Mouse (Mus musculus) gastrocnemius, postnatal 36 days (tissue): ENCODE data around the gene Atg16l2. TPM values are rescaled to one million over a fixed set of nuclear protein-coding genes. Genes with fewer than 3 reads are reported as not detected.

Source experiments
- DNase-seq, 2 experiments: peaks; one replicate each; pipeline ENCODE4 v3.0.0; 2022
- intact Hi-C: fragments of 180-260 bp; cut with DNase I; formaldehyde crosslinking; loops from one replicate; pipeline ENCODE4 v1.15.1; 2025
- total RNA-seq, 2 experiments: library from RNA; stranded (reverse); gene quantifications; 2 replicates each; pipeline ENCODE4 v1.2.3; 2021

Gene Atg16l2
- total RNA-seq, 2 experiments from 2014 or later, result 6.0 to 6.4 TPM

DNA sequence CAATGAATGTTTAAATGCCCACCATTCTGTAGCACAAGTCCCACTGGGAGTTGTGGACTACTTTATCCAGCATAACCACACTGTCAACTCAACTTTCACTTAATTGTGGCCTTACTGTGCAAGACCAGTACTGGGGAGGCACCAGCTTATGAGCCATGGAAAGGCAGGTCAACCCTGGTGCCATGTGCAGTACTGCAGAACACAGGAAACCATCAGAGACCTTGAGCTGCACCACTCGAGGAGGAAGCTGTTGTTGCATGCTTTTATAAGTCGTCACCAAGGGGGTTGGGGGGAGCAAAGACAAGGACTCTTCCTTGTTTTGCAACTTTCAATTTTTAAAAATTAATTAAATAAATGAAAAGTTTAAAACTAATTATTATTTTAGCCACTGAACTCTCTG is 49.0 kb downstream of the Atg16l2 start:
- intact Hi-C loops, result no loop called here

DNA sequence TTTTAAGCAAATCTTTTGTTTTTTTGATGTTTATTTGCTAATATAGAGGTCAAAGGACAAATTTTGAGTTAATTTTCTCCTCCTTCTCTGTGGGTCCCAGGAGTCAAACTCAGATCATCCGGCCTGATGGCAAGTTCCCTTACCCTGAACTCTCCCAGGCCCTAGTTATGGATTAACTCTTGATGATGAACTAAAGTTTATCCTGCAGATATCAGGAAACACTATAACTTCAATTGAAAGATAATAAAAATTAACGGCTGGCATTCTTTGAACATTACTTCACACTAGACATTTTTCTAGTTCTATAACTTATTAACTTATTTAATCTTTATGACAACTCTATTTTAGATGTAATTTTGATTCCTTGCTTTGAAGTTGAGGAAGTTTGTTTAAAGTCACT is 52.9 kb downstream of the Atg16l2 start:
- intact Hi-C loops, result no loop called here
- no peak for DNase-seq

More for the DNA sequence above, 49.0 kb downstream of the Atg16l2 start:
- no peak for DNase-seq

DNA sequence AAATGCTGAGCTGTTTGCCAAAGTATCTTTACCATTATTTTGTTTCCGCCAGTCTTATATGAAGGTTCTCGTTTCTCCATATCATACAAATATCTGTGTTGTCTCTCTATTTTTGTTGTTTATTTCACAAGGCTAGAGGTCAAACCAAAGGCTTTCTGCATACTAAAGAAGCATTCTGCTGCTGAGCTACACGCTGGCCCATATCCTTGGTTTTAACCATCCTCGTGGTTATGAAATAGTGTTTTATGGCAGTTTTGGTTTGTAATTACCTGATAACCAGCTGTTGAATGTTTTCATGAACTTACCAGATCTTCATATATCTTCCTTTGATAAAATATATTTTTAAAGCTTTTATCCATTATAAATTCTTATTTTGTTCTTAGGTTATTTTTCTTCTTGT is 53.3 kb downstream of the Atg16l2 start:
- DNase-seq, result no peak
- intact Hi-C loops, result no loop called here

DNA sequence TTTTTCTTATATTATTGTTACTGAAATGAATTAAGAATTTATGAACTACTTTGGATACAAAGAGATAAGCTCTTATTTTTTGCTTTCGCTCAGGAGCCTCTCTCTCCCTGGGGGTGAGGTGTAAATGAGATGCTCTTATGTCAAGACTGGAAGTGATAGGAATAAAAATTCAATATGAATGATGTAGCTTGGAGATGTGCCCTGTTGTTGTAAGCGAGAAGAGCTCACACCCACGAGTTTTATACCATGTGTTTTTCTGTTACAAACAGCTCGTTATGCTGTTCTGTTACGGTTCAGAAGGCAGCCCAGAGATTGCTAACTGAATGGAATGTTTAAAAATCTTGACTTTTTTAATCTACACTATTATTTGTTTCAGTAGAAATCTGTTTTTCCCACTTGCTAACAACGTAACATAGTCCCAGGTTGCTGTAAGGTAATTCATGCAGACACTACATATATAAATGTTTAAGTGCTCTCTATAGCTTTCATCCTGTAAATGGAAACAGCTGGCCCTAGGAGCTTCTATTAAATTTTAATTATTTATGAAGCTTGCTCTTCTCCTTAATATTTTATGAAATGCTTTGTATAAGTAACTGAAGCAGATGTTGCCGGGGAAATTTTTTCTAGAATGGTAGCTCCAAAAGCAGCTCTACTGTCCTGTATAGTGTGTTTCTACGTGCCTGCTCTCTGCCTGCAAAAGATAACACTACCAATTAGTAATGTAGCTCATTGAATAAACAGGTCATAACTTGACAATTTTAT is 65.2 kb downstream of the Atg16l2 start:
- DNase-seq, result no peak
- intact Hi-C loops, result loop anchor here (10.0 kb wide), 1 partner anchor 252 kb away; no protein-coding TSS in a partner anchor

DNA sequence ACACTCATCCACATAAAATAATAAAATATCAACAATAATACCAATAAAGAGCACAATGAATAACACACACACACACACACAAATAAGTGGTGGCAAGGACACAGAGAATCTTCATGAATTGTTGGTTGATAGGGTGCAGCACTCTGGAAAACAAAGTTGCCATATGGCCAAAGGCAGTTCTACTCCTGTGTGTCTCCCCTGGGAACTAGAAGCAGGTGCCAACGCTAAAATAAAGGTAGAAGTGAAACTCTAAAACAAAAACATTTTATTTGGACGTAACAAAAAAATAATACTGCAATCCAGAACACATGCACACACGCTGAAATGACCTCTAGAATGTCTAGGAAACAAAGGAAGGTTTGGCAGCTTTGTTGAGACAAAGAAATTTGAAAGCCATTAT is 69.3 kb downstream of the Atg16l2 start:
- DNase-seq, result no peak
- intact Hi-C loops, result loop anchor here (5.0 to 10.0 kb wide), 2 partner anchors 55 to 248 kb away; no protein-coding TSS in a partner anchor

DNA sequence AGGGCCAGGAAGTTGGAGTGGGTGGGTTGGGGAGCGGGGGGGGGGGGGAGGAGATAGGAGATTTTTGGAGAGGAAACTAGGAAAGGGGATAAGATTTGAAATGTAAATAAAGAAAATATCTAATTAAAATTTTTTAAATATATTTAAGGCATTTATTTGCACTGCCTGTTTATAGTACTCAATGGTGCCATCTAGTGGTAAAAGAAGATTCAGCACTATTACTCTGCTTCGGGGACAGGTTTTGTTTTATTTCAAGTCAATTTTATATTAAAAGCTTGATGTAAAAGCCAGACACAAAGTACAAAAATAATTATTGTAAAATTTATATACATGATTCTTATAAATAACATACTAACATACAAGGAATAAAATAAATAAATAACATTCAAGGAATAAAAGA is 70.6 kb downstream of the Atg16l2 start:
- no peak for DNase-seq
- intact Hi-C loops, result loop anchor here (5.0 to 10.0 kb wide), 2 partner anchors 56 to 247 kb away; no protein-coding TSS in a partner anchor

DNA sequence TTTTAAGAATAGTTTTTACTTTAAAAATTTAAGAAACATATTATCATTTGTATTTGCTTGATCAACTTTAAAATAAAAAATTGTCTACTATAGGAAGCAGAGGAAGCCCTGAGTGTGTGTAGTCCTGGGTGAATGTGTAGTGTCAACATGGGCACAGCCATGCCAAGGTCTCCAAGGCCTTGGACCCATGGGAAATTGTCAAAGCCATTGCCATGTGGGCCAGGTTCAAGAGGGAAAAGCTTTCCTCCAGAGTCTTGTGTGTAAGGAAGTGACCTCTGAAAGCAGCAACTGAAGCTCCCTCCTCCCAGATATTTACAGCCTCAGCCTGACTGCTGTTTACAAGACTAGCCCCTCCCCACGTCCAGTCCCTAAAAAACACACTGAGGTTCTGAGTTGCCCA is 72.7 kb downstream of the Atg16l2 start:
- DNase-seq, result no peak
- intact Hi-C loops, result no loop called here

DNA sequence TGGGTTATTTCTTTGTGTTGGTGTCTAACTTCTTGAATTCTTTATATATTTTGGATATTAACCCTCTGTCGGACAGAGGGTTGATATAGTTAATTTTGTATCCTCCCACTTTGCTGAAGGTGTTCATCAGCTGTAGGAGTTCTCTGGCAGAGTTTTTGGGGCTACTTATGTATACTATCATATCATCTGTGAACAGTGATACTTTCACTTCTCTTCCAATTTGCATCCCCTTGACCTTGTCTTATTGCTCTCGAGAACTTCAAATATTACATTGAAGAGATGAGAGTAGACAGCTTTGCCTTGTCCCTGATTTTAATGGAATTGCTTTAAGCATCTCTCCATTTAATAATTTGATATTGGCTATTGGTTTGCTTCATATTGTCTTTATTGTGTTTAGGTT is 78.5 kb downstream of the Atg16l2 start:
- intact Hi-C loops, result no loop called here

DNA sequence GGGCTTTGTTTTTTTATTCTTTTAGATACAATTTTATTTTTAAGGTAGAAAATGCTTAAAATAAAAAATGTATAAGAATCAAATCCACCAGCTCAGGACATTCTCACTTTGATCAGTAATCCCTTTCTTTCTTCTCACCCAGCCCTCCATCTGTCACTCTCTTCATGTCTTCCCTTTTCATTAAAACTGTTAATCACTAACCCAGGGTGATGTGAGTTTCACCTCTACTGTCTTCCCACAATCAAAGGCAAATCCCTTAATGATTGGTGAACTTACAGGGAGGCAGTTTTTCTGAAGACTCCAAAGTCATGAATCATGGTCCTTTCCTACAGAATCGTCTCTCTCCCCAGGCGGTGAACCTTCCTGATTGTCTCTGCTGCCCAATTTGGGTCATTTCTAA is 85.3 kb downstream of the Atg16l2 start:
- intact Hi-C loops, result no loop called here
- DNase-seq, result no peak

More for the DNA sequence above, 78.5 kb downstream of the Atg16l2 start:
- DNase-seq, result no peak

DNA sequence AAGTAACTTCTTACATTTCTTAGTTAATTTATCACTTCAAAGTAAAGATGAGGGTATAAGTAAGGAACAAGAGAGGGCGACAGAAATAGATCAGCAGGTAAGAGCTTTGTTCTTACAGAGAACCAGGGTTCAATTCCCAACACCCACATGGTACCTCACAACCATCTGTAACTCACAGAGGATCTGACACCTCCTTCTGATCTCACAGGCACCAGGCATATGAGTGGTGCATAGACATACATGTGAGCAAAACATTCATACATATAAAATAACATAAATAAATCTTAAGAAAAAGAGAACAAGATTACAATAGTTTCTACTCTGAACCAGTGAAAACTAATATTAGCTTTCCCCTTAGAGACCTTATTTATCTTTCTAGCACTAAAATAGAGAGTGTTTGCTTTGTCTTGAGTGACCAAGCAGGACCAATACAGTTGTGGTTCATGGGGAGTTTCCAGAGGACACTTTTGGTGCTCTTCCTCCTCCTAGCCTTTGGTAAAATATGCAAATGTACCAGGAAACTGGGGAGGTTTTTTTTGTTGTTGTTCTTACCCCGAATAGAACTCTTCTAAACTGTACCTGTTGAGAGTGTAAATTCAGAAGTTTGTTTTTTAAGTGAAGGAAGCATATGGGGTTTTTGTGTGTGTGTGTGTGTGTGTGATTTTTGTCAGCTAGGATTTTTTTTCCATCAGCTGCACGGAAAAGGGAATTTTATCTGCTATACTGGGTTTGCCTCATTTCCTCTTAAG is 88.4 kb downstream of the Atg16l2 start:
- DNase-seq, result no peak
- intact Hi-C loops, result no loop called here

Other genes with a start within 250 kb of the Atg16l2 start
- gene Fchsd2, start 209.4 kb downstream of the Atg16l2 start, total RNA-seq, result 1 to 10 TPM; 4.4 to 4.8 TPM
- gene Stard10, start 14.8 kb upstream of the Atg16l2 start, total RNA-seq, result 10 to 100 TPM; 39.2 to 44.1 TPM
- 10 to 100 TPM; 15.6 to 25.5 TPM for gene Arap1, start 45.8 kb upstream of the Atg16l2 start, total RNA-seq
- 1 to 10 TPM in 1 of 2 experiments, not detected in 1; 2.1 TPM for gene Gm45837, start 108.6 kb upstream of the Atg16l2 start, total RNA-seq
- gene Pde2a, start 119.4 kb upstream of the Atg16l2 start, total RNA-seq, result 10 to 100 TPM; 17.6 to 22.7 TPM